Mouse (Mus musculus) cerebellum, adult 8-10 months (tissue): ENCODE data around the gene Gm30302.
"Not testable (repeated sequence)": the region's sequence is repeated elsewhere in the genome, so short reads cannot be mapped to it uniquely, and the experiment has no call there.

Source experiments
- DNase-seq: peaks from one replicate; pipeline ENCODE4 v3.0.0; 2022

The Gm30302 gene

DNA sequence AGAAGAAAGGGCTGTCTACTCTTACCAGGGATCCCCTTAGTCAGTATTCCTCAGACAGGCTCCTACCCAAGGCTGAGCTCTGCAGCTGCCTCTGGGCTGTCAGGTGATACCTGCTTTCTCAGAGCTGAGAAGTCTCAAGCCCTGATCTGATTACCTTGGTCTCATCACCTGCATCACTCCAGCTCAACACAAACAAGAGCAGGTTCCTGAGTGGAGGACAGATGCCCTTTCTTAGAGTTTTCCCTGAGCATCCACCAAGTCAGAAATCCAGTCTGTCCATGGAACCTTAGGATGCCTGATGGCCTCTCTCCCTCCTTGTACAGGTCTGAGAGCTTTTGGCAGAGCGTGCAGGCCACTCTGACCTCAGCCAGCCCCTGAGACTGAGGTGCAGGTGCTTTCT, at the start of gene Gm30302:
TSS of gene Gm30302 (minus strand) at position 101 of the 400 bp plus-strand sequence.
- DNase-seq, result no peak

DNA sequence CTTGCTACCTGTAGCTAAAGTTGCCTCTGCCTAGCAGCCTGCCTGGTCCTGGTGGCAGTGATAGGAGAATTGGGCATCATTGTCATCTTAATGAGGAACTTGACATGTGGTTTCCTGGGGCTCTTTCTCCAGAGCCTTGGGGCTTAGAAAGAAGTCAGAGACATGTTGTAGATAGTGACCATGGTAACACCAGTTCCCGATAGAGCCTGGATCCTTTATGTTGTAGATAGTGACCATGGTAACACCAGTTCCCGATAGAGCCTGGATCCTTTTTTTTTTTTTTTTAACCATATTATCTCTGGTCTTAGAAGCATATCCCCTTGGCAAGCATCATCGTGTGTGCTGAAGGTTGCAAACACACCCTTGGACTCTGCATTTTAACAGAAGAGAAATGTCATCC, 48.0 kb upstream of the Gm30302 start:
- DNase-seq, result no peak

DNA sequence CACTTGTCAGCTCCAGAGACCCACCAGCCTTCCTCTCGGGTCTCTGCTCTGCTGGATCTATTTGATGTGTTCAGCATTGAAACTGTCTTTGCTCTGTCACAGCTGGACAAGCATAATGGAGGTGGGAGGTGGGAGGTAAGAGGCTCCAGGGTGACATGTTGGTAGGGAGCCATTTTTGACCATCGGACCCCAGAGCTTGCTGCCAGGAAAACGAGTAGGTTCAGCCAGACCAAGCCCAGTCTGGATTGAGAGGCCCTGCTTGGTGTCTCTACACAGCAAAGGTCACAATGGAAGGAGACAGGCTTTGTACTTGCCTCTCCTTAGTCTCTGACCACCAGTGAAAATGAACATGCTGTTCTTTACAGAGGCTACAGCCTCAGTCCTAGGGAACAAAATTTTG, 47.3 kb upstream of the Gm30302 start:
- no peak for DNase-seq

DNA sequence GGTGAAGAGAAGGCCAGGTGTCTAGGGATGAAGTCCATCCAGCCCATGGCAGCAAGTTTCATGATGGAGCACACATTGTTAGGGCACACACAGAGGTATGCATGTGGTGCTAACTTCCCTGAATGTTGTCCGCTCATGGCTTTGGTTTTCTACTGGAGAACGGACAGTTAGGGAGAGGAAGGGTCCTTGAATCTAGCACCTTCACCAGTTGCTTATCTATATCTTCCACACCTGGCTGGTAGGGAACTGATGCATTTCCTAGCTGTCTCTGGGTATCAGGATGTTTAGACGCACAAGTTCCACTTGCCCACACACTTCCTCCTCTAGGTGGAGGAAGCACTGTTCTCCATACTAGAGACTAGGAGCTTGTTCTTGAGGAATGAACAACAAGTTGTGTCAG, 46.9 kb upstream of the Gm30302 start:
- DNase-seq, result no peak

DNA sequence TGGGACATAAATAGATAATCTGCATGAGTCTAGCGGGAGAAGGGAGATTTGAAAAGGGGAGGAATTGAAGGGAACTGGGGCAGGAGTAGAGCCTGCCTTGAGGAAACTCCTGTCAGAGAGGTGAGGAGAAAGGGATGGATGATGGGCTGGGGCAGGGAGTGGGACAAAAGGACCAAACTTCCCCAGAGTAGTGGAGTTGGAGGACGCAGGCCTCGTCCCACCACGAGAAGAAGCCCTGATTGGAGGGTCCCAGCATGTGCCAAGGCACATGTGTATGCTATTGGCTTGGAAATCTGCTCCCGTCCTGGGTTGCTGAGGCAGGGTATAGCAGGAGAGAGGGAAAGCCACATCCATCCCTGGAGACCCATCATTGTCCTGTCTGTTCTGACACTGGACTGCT, 45.3 kb upstream of the Gm30302 start:
- DNase-seq, result no peak

DNA sequence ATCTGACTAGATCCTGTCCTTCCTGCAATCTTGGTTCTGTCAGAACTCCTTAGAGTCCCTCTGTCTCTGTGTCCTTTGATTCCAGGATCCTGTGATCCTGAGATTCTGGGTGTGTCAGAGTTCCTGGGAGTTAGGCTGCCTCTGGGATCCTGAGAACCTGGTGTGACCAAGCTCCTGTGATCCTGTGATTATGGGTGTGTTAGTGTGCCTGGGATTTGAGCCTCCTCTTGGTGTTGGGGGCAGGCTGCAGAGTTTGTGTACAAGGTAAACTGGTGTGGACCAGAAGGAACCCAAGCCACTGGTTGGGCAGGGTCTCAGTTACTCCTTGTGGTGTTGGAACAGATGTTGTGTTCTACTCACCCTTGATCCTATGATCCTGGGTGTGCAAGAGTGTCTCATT, 42.4 kb upstream of the Gm30302 start:
- no peak for DNase-seq

DNA sequence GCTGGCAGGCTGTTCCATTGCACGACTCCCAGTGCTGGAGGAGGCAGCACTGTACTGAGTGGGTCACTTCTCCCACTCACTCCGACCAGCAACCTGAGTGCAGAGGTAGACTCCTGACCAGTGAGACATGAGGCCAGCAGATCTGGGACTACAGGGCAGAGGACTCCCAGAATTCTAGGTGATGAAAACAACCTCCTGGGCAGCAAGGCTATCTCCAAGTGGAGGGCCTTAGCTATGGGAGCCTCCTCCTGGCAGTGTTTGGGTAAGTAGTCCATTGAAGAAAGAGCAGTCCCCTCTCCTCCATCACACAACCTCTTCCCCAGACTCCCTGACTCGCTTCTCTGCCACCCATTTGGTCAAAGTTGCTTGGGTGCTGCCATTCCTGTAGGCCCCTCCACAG, 31.6 kb upstream of the Gm30302 start:
- DNase-seq, result no peak

DNA sequence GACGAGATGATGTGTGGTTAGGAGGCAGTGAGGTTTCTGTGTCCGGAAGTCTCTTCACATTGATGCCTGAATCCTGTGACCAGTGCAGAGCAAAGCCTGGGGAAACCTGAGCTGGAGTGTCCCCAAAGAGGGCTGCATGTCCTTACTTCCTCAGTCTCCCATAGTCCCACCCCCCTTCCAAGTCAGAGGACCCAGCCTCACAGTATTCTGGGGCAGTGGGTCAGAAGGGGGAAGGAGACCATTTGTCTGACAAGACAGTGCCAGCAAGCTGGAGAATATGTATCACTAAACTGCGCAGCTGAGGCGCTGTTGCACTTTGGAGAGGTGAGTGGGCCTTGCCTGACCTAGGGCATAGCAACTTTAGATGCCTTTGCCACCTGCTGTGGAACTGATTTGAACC, 26.5 kb upstream of the Gm30302 start:
- no peak for DNase-seq

DNA sequence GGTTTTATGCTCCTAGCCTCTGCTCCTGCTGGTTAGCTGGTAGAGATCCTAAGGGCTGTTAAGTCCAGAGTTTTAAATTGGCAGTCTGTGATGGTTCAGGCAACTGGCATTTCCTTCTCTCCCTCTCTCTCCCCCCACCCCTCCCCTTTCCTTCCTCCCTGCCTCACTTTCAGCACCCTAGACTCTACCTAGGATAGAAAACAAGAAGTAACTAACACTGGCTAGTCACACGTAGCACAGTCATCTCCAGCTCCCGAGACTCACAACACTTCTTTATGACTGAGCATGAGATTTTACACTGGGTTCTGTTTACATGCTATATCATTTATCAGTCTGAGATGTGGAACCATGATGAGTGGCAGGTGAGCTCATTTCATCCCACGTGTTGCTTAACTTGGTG, 16.2 kb upstream of the Gm30302 start:
- no peak for DNase-seq

DNA sequence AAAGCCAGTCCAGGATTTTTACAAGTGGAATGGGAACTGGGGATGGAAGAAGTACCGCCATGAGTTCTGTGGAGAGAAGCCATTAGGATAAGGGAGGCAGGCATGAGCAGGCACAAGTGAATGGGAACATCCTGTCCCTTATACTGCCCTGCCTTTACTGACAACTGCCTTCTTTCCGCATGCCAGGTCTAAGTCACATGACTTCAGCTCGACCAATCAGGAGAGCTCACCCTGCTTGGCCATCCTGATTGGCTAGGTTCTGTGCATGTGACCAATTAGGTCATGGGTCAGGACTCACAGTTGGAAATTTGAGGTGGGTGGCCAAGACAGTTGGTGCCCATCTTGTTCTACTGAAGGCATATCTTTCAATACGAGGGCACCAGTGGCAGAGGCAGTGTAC, 15.6 kb upstream of the Gm30302 start:
- no peak for DNase-seq

DNA sequence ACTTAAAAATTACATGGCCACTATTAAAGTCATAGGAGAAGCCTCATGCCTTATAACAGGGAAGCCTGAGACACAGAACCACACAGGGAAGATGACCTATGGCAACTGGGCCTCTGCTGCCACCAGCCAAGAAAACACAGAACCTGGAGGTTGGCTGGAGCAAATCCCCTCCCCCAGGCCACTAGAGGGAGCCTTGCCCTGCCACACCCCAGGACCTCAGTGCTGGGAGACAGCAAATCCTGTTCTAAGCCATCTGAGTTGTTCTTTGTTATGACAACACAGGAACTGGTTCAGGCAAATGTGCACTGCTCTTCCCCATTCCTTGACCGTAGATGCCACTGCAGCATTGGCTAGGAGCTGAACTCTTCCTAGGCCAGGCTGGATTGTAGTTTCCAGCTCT, 8.3 kb upstream of the Gm30302 start:
- no peak for DNase-seq

DNA sequence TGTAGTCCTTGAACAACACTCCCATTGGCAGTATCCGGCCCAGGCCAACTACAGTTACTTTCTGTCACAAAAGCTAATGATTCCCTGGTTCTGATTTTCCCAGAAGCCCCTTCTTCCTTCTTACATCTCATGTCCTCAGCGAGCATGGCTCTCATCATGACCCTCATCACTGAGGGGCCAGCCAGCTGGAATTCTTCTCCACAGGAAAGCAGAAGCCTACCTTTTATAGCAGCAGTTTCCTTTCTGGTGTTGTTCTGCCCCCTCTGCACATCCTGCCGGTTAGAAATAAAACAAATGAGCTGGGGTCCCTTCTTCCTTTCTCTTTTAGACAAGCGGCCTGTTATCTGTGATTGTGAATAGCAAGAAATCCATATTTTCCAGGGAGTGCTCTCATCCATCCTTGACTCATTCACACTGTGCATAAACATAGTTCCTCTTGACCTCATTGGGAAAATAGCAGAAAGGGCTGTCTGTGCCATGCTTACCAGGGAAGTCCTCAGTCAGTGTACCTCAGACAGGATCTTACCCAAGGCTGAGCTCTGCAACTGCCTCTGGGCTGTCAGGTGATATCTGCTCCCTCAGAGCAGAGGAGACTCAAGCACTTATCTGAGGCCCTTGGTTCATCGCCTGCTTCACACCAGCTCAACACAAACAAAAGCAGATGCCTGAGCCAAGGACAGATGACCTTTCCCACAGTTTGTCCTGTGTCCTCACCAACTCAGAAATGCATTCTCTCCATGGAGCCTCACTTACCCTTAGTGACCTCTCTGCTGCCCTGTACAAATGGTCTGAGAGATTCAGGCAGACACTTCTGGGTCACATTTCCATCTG, 10.0 kb downstream of the Gm30302 start:
- no peak for DNase-seq

DNA sequence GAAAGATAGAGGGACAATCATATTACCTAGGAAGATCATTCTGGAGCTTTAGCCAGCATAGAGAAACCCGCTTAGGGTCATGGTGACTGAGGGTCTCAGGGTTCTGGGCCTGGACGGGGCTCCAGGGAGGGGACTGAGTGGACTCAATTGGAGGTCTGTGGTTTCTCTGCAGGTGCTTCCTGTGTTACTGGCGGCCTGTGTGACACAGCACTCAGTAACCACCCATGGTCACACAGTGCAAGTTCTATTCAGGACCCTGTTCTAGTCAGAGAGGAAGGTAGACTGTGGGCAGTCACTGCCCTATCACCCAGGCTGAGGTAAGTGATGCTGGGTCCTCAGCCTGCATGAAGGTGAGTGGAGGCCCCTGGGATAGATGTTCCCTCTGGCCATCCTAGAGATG, 14.9 kb downstream of the Gm30302 start:
- no peak for DNase-seq

DNA sequence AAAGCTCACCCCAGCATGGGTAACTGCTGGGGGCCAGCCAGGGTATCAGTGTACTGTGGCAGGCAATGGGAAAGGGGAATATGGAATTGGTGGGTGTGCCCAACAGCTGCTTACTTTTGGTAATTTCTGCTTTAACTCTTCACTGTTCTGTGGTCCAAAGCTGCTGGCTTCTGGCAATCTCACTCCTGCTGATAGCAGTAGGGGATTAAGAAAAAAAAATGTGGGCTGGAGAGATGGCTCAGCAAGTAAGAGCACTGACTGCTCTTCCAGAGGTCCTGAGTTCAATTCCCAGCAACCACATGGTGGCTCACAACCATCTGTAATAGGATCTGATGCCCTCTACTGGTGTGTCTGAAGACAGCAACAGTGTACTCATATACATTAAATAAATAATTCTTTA, 27.3 kb downstream of the Gm30302 start:
- not testable (repeated sequence) for DNase-seq

DNA sequence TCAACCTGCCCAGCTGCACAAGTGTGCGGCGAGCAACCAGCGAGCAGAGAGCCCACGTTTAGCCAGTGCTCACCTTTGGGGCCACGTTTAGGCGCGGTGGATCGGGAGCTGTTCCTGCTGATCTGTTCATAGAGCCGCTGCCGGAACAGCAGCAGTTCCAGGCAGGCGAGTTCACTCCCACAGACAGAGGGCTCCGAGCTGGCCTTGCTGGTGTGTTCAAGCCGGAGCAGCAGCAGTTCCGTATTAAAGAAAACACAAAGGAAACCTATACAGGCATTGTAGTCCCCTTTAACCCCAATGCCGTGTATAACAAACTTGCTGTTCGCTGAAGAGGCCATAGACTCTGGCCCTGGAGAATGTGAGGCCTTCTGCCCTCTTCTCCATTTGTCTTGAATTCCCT, 29.7 kb downstream of the Gm30302 start:
- no peak for DNase-seq

DNA sequence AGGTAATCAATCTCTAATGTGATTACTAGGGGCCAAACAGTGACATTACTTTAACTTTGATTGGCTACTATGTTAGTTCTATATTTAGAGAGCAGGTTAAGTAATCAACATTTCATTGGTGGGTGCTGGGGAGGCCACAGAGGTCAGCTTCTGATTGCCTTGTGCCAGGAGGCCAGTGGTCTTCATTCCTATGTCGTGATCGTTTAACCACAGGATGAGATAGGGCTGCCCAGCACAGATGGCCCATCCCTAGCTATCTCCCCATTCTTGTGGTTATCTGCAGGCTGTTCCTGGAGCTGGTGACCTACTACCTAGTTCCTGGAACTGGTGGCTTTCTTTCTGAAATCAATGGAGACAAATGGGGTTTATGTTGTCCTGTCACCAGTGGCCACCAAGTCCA, 30.8 kb downstream of the Gm30302 start:
- DNase-seq, result no peak

DNA sequence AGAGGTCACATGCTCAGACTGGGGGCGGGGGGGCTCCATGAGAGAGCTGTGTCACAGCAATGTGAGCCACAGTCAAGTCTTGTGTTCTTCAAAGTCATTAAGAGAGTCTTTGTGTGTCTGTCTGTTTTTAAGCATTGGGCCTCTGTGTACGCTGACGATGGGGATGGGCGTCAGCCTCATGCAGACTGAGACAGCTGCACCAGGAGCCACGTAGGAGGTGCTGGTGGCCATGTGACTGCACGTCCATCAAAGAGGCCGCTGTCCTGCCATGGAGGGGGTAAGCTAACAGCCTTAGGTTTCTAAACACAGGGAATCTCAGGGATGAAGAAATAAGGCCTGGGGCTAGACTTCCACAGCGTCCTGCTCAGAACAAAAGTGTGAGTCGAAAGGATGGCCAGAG, 32.5 kb downstream of the Gm30302 start:
- no peak for DNase-seq

DNA sequence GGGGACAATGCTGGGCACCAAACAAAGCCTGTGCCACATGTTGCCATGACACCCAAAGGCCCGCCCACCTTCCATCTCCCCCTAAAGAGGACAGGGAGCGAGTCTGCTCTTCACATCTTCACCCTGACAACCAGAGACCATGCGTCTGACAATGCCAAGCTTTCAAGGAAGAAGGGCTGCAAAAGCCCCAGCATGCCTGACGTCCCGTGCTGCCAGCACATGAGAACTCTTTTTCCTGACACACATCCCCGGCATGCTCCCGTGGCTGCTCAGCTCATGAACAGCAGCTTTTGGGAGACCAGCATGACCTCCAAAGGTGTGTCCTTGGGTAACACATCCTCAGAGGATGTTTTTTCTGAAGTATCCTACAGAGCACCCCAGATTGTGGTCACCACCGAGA, 33.5 kb downstream of the Gm30302 start:
- DNase-seq, result no peak

DNA sequence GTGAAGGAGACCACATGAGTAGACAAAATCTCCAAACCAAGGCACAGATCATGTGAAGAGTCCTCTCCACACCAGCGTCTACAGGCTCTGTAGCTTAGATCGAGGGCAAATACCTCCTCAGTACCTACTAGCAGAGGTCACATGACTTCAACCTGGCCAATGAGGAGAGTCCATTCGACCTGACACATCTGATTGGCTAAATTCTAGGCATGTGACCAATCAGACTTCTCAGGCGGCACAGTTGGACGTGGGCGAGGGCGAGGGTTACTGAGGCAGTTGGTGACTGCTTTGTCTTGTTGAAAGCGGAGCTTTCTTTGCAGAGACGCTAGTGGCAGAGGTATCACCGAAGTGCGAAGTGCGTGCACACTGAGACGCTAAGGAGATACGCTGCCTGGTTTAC, 36.6 kb downstream of the Gm30302 start:
- DNase-seq, result no peak

DNA sequence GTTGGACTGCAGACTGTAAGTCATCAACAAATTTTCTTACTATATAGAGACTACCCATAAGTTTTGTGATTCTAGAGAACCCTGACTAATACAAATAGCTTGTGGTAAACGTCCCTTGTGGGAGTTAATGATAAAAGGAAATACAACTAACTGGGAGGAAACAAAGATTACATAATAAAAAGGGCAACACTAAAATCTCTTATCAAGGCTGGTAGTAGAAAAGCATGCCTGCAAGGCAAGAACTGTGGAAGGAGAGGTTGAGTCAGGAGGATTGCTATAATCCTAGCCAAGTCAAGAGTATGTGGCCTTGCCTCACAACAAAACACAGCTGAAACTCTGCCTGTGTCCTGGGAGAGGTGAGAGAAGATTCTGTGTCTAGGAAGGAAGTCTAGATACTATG, 38.1 kb downstream of the Gm30302 start:
- no peak for DNase-seq

DNA sequence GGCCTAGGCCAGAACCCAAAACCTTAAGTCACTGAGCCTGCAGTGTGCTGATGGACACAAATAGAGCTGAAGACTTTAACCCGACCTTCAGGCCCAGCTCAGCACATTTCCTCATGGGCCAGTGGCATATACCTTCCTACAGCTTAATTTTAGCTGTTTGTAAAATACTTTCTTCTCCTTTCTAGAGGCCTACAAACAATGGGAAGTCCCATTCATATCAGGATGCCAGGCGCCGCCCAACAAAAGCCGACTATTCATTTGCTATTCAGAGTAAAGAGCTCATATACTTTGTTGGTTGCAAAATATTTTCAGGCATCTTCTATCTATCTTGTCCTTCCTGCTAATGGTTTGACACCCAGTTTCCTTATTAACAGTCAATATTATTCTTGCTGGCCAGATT, 40.8 kb downstream of the Gm30302 start:
- no peak for DNase-seq

DNA sequence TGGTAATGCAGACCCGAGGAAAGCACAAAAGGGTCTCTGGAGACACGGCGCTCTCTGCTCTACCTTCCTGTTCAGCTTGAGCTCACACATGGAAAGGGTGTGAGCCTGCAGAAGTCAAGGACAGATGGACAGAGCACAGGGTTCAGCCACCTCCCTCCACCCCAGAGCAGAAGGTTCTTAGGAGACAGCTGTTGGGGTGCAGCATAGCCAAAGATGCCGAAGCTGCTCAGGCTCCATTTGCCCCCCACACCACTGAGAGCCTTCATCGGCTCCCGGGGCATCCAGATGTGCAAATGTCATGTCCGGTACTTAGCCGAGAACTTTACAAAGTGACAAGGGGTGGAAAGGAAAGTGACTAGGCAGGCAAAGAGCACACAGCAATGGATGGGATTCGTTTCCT, 42.2 kb downstream of the Gm30302 start:
- DNase-seq, result no peak

DNA sequence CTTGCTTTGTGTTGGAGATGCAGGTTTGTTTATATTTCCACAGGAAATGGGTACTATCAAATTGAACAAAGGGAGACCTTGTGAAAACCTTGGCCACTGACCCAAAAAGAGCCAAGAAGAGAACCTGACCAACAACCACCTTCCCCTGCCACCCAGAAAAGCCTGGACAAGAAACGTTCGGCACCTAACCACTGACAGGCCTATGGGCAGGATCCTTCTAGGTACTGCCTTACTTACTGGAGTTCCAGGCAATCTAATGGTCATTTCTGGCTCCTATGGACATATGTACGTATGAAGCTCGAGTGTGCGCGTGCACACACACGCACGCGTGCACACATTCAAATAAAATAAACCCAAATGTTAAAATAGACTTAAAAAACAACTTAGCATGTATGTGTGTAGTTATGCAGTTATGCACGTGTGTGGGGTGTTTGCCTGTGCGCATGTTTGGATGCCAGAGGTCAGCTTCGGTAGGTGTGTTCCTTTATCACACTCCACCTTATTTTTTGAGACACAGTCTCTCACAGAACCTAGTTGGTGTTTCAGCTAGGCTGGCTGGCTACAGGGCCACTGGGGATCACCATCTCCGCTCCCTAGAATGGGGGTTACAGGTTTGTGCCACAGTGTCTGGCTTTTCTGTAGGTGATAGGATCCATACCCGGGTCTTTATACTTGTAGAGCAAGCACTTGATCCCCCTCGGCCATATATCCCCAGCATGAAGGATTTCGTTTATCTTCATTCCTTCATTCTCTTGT, 57.3 kb downstream of the Gm30302 start:
- no peak for DNase-seq

DNA sequence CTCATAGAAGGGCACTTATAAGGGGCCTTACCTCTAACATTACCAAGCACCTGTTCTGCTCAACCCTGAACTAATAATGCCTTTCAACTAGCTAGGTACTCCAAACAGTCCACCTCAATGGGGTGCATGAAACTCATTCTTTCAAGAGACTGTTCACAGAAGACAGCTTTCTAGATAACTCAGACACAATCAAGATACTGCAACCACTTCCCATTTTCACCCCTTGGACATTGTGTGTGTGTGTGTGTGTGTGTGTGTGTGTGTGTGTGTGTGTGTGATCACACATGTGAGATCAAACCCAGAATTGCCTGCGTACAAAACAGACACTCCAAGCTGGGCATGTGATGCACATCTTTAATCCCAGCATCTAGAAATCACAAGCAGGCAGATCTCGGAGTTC, 60.8 kb downstream of the Gm30302 start:
- DNase-seq, result no peak

DNA sequence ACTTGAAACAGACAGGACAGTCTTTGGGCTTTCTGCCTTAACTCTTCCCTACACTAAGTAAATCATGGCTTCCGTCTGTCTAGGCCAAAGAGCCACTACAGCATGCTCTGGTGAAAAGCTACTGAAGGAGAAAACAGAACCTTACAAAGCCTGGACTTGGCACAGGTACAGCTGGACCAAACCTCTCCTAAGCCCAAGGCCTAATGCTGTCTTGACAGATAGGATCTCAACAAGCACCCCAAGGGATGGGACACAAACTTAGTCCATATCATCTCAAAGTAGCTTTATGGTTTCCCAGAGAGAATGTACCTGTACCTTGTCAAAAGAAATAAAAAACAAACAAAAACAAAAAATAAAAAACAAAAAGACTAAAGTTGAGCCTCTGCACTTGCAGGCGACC, 62.4 kb downstream of the Gm30302 start:
- DNase-seq, result no peak
